Mouse (Mus musculus): Measurements from ENCODE around the gene Cdk13. TPM values are rescaled to one million over a fixed set of nuclear protein-coding genes. Genes with fewer than 3 reads are reported as not detected.

Cdk13 gene
- polyA plus RNA-seq, 1 experiment from 2014 or later = 11.8 TPM

- peaks cover 14% of the 10 kb centered on the region for H3K4me1 ChIP-seq (ENCODE audit: control insufficient read depth, insufficient read depth, low read length)
- WGBS = under 1% methylated on average over 14 of the region's 14 CpGs
- no peaks in the 10 kb centered on the region for H3K36me3 ChIP-seq (ENCODE audit: control insufficient read depth, insufficient read depth, low read length)
- peak overlapping the region; percentile 95 for H3K9ac ChIP-seq (ENCODE audit: low read depth, low read length)
- no peaks in the 10 kb centered on the region for H3K9me3 ChIP-seq (replicated peaks; ENCODE audit: control insufficient read depth, low read length, poor library complexity, severe bottlenecking)
- ATAC-seq = no peak; the same call in 1 of the 2 replicates
- peak overlapping the region; percentile 97 for H3K27ac ChIP-seq (ENCODE audit: low read length)
- H3K4me2 ChIP-seq (ENCODE audit: low read length) = peak overlapping the region; percentile 73
- peak overlapping the region; percentile 83 for H3K4me3 ChIP-seq (ENCODE audit: low read depth, low read length)
- H3K27me3 ChIP-seq (ENCODE audit: control insufficient read depth, insufficient read depth, low read depth, low read length) = no peaks in the 10 kb centered on the region
Observed at GRCm38 (mm10) chr13:17805614-17805975, 698 bp upstream of the Cdk13 start.

GRCm38 (mm10) chr13:17804058-17804841 lies 647 bp downstream of the Cdk13 start:
- Histone ChIP-seq H3K27me3 (ENCODE audit: control insufficient read depth, insufficient read depth, low read depth, low read length) (no peaks in the 10 kb centered on the region), H3K4me1 (ENCODE audit: control insufficient read depth, insufficient read depth, low read length) (peaks cover 19% of the 10 kb centered on the region), H3K27ac (ENCODE audit: low read length) (peak overlapping the region; percentile 97), H3K9me3 (replicated peaks; ENCODE audit: control insufficient read depth, low read length, poor library complexity, severe bottlenecking) (no peaks in the 10 kb centered on the region), H3K4me3 (ENCODE audit: low read depth, low read length) (peak overlapping the region; percentile 83), H3K4me2 (ENCODE audit: low read length) (peak overlapping the region; percentile 88), H3K36me3 (ENCODE audit: control insufficient read depth, insufficient read depth, low read length) (no peaks in the 10 kb centered on the region), H3K9ac (ENCODE audit: low read depth, low read length) (peak overlapping the region; percentile 95)
- ATAC-seq = peak; percentile 38
- under 1% methylated on average over 50 of the region's 105 CpGs for WGBS

GRCm38 (mm10) chr13:17803331-17804057 lies 1.4 kb downstream of the Cdk13 start:
- Histone ChIP-seq H3K36me3 (ENCODE audit: control insufficient read depth, insufficient read depth, low read length) (no peaks in the 10 kb centered on the region), H3K27me3 (ENCODE audit: control insufficient read depth, insufficient read depth, low read depth, low read length) (no peaks in the 10 kb centered on the region), H3K4me3 (ENCODE audit: low read depth, low read length) (peak overlapping the region; percentile 83), H3K9ac (ENCODE audit: low read depth, low read length) (peak overlapping the region; percentile 95), H3K4me2 (ENCODE audit: low read length) (peak overlapping the region; percentile 88), H3K27ac (ENCODE audit: low read length) (peak overlapping the region; percentile 97), H3K9me3 (replicated peaks; ENCODE audit: control insufficient read depth, low read length, poor library complexity, severe bottlenecking) (no peaks in the 10 kb centered on the region), H3K4me1 (ENCODE audit: control insufficient read depth, insufficient read depth, low read length) (peaks cover 19% of the 10 kb centered on the region)
- under 1% methylated on average over 74 of the region's 85 CpGs for WGBS
- ATAC-seq = peak; percentile 20

GRCm38 (mm10) chr13:17802880-17803279 lies 2.0 kb downstream of the Cdk13 start:
- H3K27me3 ChIP-seq (ENCODE audit: control insufficient read depth, insufficient read depth, low read depth, low read length) = no peaks in the 10 kb centered on the region
- ATAC-seq = no peak
- no peaks in the 10 kb centered on the region for H3K9me3 ChIP-seq (replicated peaks; ENCODE audit: control insufficient read depth, low read length, poor library complexity, severe bottlenecking)
- peak overlapping the region; percentile 88 for H3K4me2 ChIP-seq (ENCODE audit: low read length)
- 3% methylated on average over 3 of the region's 3 CpGs for WGBS
- H3K27ac ChIP-seq (ENCODE audit: low read length) = peak overlapping the region; percentile 97
- peak overlapping the region; percentile 95 for H3K9ac ChIP-seq (ENCODE audit: low read depth, low read length)
- H3K4me1 ChIP-seq (ENCODE audit: control insufficient read depth, insufficient read depth, low read length) = peaks cover 19% of the 10 kb centered on the region
- H3K36me3 ChIP-seq (ENCODE audit: control insufficient read depth, insufficient read depth, low read length) = no peaks in the 10 kb centered on the region
- H3K4me3 ChIP-seq (ENCODE audit: low read depth, low read length) = peak overlapping the region; percentile 83

- no peaks in the 10 kb centered on the region for H3K36me3 ChIP-seq (ENCODE audit: control insufficient read depth, insufficient read depth, low read length)
- no peaks in the 10 kb centered on the region for H3K27me3 ChIP-seq (ENCODE audit: control insufficient read depth, insufficient read depth, low read depth, low read length)
- H3K9me3 ChIP-seq (replicated peaks; ENCODE audit: control insufficient read depth, low read length, poor library complexity, severe bottlenecking) = no peaks in the 10 kb centered on the region
- H3K4me2 ChIP-seq (ENCODE audit: low read length) = no peak overlapping the region
- H3K4me1 ChIP-seq (ENCODE audit: control insufficient read depth, insufficient read depth, low read length) = peaks cover 19% of the 10 kb centered on the region
- no peak overlapping the region for H3K4me3 ChIP-seq (ENCODE audit: low read depth, low read length)
- H3K27ac ChIP-seq (ENCODE audit: low read length) = no peak overlapping the region
- H3K9ac ChIP-seq (ENCODE audit: low read depth, low read length) = no peak overlapping the region
- ATAC-seq = no peak
- WGBS = 87% methylated on average over 2 of the region's 2 CpGs
Observed at GRCm38 (mm10) chr13:17799735-17800134, 5.2 kb downstream of the Cdk13 start.

- H3K9me3 ChIP-seq (replicated peaks; ENCODE audit: control insufficient read depth, low read length, poor library complexity, severe bottlenecking) = no peaks in the 10 kb centered on the region
- WGBS = 82% methylated on average over 3 of the region's 3 CpGs
Observed at GRCm38 (mm10) chr13:17795757-17796456, 9.0 kb downstream of the Cdk13 start.

GRCm38 (mm10) chr13:17783643-17784042 lies 21.3 kb downstream of the Cdk13 start:
- H3K36me3 ChIP-seq (ENCODE audit: control insufficient read depth, insufficient read depth, low read length) = no peaks in the 10 kb centered on the region
- no peaks in the 10 kb centered on the region for H3K9me3 ChIP-seq (replicated peaks; ENCODE audit: control insufficient read depth, low read length, poor library complexity, severe bottlenecking)
- no peak overlapping the region for H3K27ac ChIP-seq (ENCODE audit: low read length)
- no peak for ATAC-seq
- H3K9ac ChIP-seq (ENCODE audit: low read depth, low read length) = no peak overlapping the region
- H3K4me3 ChIP-seq (ENCODE audit: low read depth, low read length) = no peak overlapping the region
- peaks cover 3% of the 10 kb centered on the region; the same call in 1 of the 2 replicates for H3K4me1 ChIP-seq (ENCODE audit: control insufficient read depth, insufficient read depth, low read length)
- H3K27me3 ChIP-seq (ENCODE audit: control insufficient read depth, insufficient read depth, low read depth, low read length) = no peaks in the 10 kb centered on the region
- H3K4me2 ChIP-seq (ENCODE audit: low read length) = no peak overlapping the region
- WGBS = 88% methylated on average over 5 of the region's 5 CpGs

More at GRCm38 (mm10) chr13:17795757-17796456, 9.0 kb downstream of the Cdk13 start:
- Histone ChIP-seq H3K9ac (ENCODE audit: low read depth, low read length) (no peak overlapping the region), H3K27me3 (ENCODE audit: control insufficient read depth, insufficient read depth, low read depth, low read length) (no peaks in the 10 kb centered on the region), H3K4me3 (ENCODE audit: low read depth, low read length) (no peak overlapping the region), H3K4me2 (ENCODE audit: low read length) (no peak overlapping the region), H3K36me3 (ENCODE audit: control insufficient read depth, insufficient read depth, low read length) (no peaks in the 10 kb centered on the region), H3K27ac (ENCODE audit: low read length) (no peak overlapping the region), H3K4me1 (ENCODE audit: control insufficient read depth, insufficient read depth, low read length) (peaks cover 8% of the 10 kb centered on the region)
- no peak for ATAC-seq

GRCm38 (mm10) chr13:17779923-17780322 lies 25.0 kb downstream of the Cdk13 start:
- no peak overlapping the region for H3K4me2 ChIP-seq (ENCODE audit: low read length)
- no peak overlapping the region for H3K4me3 ChIP-seq (ENCODE audit: low read depth, low read length)
- no peak overlapping the region for H3K27ac ChIP-seq (ENCODE audit: low read length)
- no peaks in the 10 kb centered on the region for H3K9me3 ChIP-seq (replicated peaks; ENCODE audit: control insufficient read depth, low read length, poor library complexity, severe bottlenecking)
- peaks cover 3% of the 10 kb centered on the region; the same call in 1 of the 2 replicates for H3K4me1 ChIP-seq (ENCODE audit: control insufficient read depth, insufficient read depth, low read length)
- WGBS = 96% methylated on average over 2 of the region's 2 CpGs
- no peak overlapping the region for H3K9ac ChIP-seq (ENCODE audit: low read depth, low read length)
- H3K27me3 ChIP-seq (ENCODE audit: control insufficient read depth, insufficient read depth, low read depth, low read length) = no peaks in the 10 kb centered on the region
- no peak for ATAC-seq
- no peaks in the 10 kb centered on the region for H3K36me3 ChIP-seq (ENCODE audit: control insufficient read depth, insufficient read depth, low read length)
